Mouse (Mus musculus) neural tube, embryonic 13.5 days (tissue): Measurements from ENCODE around the gene Rnf114. TPM values are rescaled to one million over a fixed set of nuclear protein-coding genes. Genes with fewer than 3 reads are reported as not detected.
A peak's percentile ranks its signal among the peaks of the same experiment; 100 is the strongest.

Experiments used
- ATAC-seq: fragments of 200-750 bp; cut with Nextera tagmentation; 2 replicates; pipeline ENCODE4 v1.8.0; 2017; ENCODE audit warnings: low read depth, mild to moderate bottlenecking, moderate TSS enrichment, moderate library complexity
- H3K27ac ChIP-seq: fragments of 300-500 bp; sonication (generic); replicated peaks from 2 replicates; pipeline ENCODE4 v1.5.1; 2015; ENCODE audit warnings: moderate library complexity, mild to moderate bottlenecking, inconsistent platforms
- H3K27me3 ChIP-seq: fragments of 300-500 bp; sonication (generic); 2 replicates; pipeline ENCODE4 v1.6.1; 2015; ENCODE audit warnings: mild to moderate bottlenecking, inconsistent platforms
- H3K36me3 ChIP-seq: fragments of 300-500 bp; sonication (generic); 2 replicates; pipeline ENCODE4 v1.6.1; 2015; ENCODE audit warnings: mild to moderate bottlenecking, inconsistent platforms
- H3K4me1 ChIP-seq: fragments of 300-500 bp; sonication (generic); replicated peaks from 2 replicates; pipeline ENCODE4 v1.6.1; 2015; ENCODE audit warnings: inconsistent platforms
- H3K4me2 ChIP-seq: fragments of 300-500 bp; sonication (generic); 2 replicates; pipeline ENCODE4 v1.6.1; 2015; ENCODE audit warnings: inconsistent platforms, mild to moderate bottlenecking, moderate library complexity
- H3K4me3 ChIP-seq: fragments of 300-500 bp; sonication (generic); 2 replicates; pipeline ENCODE4 v1.5.1; 2015; ENCODE audit warnings: mild to moderate bottlenecking, inconsistent platforms
- H3K9ac ChIP-seq: fragments of 300-500 bp; sonication (generic); 2 replicates; pipeline ENCODE4 v1.6.1; 2015; ENCODE audit warnings: moderate library complexity, mild to moderate bottlenecking, inconsistent platforms
- H3K9me3 ChIP-seq: fragments of 300-500 bp; sonication (generic); 2 replicates; pipeline ENCODE4 v1.6.1; 2016; ENCODE audit warnings: inconsistent platforms
- WGBS: fragments of 180-500 bp; shearing (Covaris S2); methylation state at CpG from one replicate; pipeline ENCODE4 v1.1.7; 2015; 5-methylcytosine and 5-hydroxymethylcytosine counted together
- polyA plus RNA-seq: library from polyadenylated mRNA; unstranded; fragments of >200 nt; fragmentation: Nextera tagmentation; extraction: Ambion mirVana; gene quantifications from 2 replicates; pipeline ENCODE4 v1.2.1, GENCODE M21; 2015

The Rnf114 gene
- polyA plus RNA-seq, 1 experiment from 2014 or later = 128 TPM

GRCm38 (mm10) chr2:167564551-167565311, 72.3 kb downstream of the Rnf114 start:
- ATAC-seq = no peak
- Histone ChIP-seq H3K36me3 (no peaks in the 10 kb centered on the region), H3K27ac (no peak overlapping the region), H3K4me3 (no peak overlapping the region), H3K27me3 (peaks cover 10% of the 10 kb centered on the region), H3K4me1 (peaks cover 42% of the 10 kb centered on the region), H3K9me3 (no peaks in the 10 kb centered on the region), H3K4me2 (no peak overlapping the region), H3K9ac (no peak overlapping the region)
- 81% methylated on average over 13 of the region's 13 CpGs for WGBS

- H3K4me3 ChIP-seq = no peak overlapping the region
- no peak for ATAC-seq
- H3K4me2 ChIP-seq = peak overlapping the region; percentile 37; the same call in 1 of the 2 replicates
- 86% methylated on average over 3 of the region's 3 CpGs for WGBS
- no peaks in the 10 kb centered on the region for H3K9me3 ChIP-seq
- H3K9ac ChIP-seq = peak overlapping the region; percentile 46; the same call in 1 of the 2 replicates
- H3K27ac ChIP-seq = peak overlapping the region; percentile 46; the same call in 1 of the 2 replicates
- H3K27me3 ChIP-seq = peaks cover 4% of the 10 kb centered on the region
- peaks cover 37% of the 10 kb centered on the region for H3K4me1 ChIP-seq
- H3K36me3 ChIP-seq = no peaks in the 10 kb centered on the region
These were observed 72.8 kb downstream of the Rnf114 start for GRCm38 (mm10) chr2:167565312-167565656.

- H3K27ac ChIP-seq = peak overlapping the region; percentile 46; the same call in 1 of the 2 replicates
- H3K4me1 ChIP-seq = peaks cover 33% of the 10 kb centered on the region
- peak overlapping the region; percentile 46; the same call in 1 of the 2 replicates for H3K9ac ChIP-seq
- ATAC-seq = 0 out of 2 replicates have a peak, but pooled peaks have one; percentile 25
- 19% methylated on average over 19 of the region's 19 CpGs for WGBS
- H3K4me3 ChIP-seq = no peak overlapping the region
- H3K9me3 ChIP-seq = no peaks in the 10 kb centered on the region
- no peaks in the 10 kb centered on the region for H3K36me3 ChIP-seq
- 0 out of 2 replicates have a peak, but pooled peaks cover under 1% of the 10 kb centered on the region for H3K27me3 ChIP-seq
- H3K4me2 ChIP-seq = peak overlapping the region; percentile 37
These were observed 73.2 kb downstream of the Rnf114 start for GRCm38 (mm10) chr2:167565682-167566081.

Other genes with a start within 250 kb of the Rnf114 start
- gene B4galt5, start 143.5 kb upstream of the Rnf114 start, polyA plus RNA-seq = 21.6 and 22.2 TPM in 2 replicates
- 19.5 and 22.1 TPM in 2 replicates for gene Slc9a8, start 70.9 kb upstream of the Rnf114 start, polyA plus RNA-seq
- gene Spata2, start 242 bp downstream of the Rnf114 start, polyA plus RNA-seq = 24.1 and 26.9 TPM in 2 replicates
- gene Snai1, start 45.5 kb downstream of the Rnf114 start, polyA plus RNA-seq = 9.8 and 13.0 TPM in 2 replicates
- gene Ube2v1, start 139.4 kb downstream of the Rnf114 start, polyA plus RNA-seq = 326 and 340 TPM in 2 replicates
- 9.1 and 9.3 TPM in 2 replicates for gene Gm20431, start 168.9 kb downstream of the Rnf114 start, polyA plus RNA-seq
- 2.2 and 2.3 TPM in 2 replicates for gene Cebpb, start 196.3 kb downstream of the Rnf114 start, polyA plus RNA-seq
- gene Tmem189, start 197.2 kb downstream of the Rnf114 start, polyA plus RNA-seq = 40.1 and 41.9 TPM in 2 replicates